Mouse (Mus musculus) olfactory bulb, adult 2 months (tissue): ENCODE measurements around the gene AW011738. TPM values are rescaled to one million over a fixed set of nuclear protein-coding genes. Genes with fewer than 3 reads are reported as not detected.

Experiments
- H3K27ac ChIP-seq: fragments of 200-500 bp; 2 replicates; pipeline ENCODE4 v1.5.1; 2012; ENCODE audit warnings: low read depth, low read length; ENCODE audit not compliant: insufficient read depth
- H3K4me1 ChIP-seq: fragments of 200-500 bp; 2 replicates; pipeline ENCODE4 v1.6.1; 2012; ENCODE audit warnings: low read length; ENCODE audit not compliant: control insufficient read depth, insufficient read depth
- H3K4me3 ChIP-seq: fragments of 200-500 bp; 2 replicates; pipeline ENCODE4 v1.5.1; 2012; ENCODE audit warnings: mild to moderate bottlenecking, low read depth, low read length, moderate library complexity; ENCODE audit not compliant: insufficient read depth
- CTCF ChIP-seq: fragments of 200-500 bp; IDR thresholded peaks from 2 replicates; pipeline ENCODE4 v1.5.1; 2012; ENCODE audit warnings: low read depth, mild to moderate bottlenecking, low read length, moderate library complexity; ENCODE audit not compliant: insufficient read depth
- POLR2A ChIP-seq: fragments of 200-500 bp; IDR thresholded peaks from 2 replicates; pipeline ENCODE4 v1.6.1; 2012; ENCODE audit warnings: mild to moderate bottlenecking, low read depth, low read length, moderate library complexity; ENCODE audit not compliant: insufficient read depth
- WGBS: fragments of 180-500 bp; shearing (Covaris S2); methylation state at CpG from one replicate; pipeline ENCODE4 v1.1.7; 2018; 5-methylcytosine and 5-hydroxymethylcytosine counted together
- polyA plus RNA-seq: library from polyadenylated mRNA; stranded (reverse); fragments of >200 nt; gene quantifications from 2 replicates; pipeline ENCODE4 v1.2.4, GENCODE M21; 2012; ENCODE audit warnings: low replicate concordance; ENCODE audit not compliant: missing spikeins, insufficient read depth, insufficient read length

AW011738 gene
- polyA plus RNA-seq, 1 experiment, result not detected

- Histone ChIP-seq H3K4me3 (peak within 1 kb of the TSS; percentile 89), H3K4me1 (peaks cover 35% of the 10 kb centered on the region), H3K27ac (peak within 1 kb of the TSS; percentile 56)
- TF ChIP-seq CTCF (no peak), POLR2A (peak; percentile 37; the same call in 1 of the 2 replicates)
- under 1% methylated on average over 47 of the region's 48 CpGs for WGBS
These were observed 31.7 kb downstream of the AW011738 start, which contains the start of gene Plekhn1 for GRCm38 (mm10) chr4:156234701-156235213. Gene Plekhn1 (minus strand): TSS chr4:156234857.

- peaks cover 28% of the 10 kb centered on the region for H3K4me1 ChIP-seq
- TF ChIP-seq CTCF (no peak), POLR2A (no peak)
- under 1% methylated on average over 15 of the region's 15 CpGs for WGBS
These were observed 32.3 kb downstream of the AW011738 start for GRCm38 (mm10) chr4:156235360-156235770.

DNA sequence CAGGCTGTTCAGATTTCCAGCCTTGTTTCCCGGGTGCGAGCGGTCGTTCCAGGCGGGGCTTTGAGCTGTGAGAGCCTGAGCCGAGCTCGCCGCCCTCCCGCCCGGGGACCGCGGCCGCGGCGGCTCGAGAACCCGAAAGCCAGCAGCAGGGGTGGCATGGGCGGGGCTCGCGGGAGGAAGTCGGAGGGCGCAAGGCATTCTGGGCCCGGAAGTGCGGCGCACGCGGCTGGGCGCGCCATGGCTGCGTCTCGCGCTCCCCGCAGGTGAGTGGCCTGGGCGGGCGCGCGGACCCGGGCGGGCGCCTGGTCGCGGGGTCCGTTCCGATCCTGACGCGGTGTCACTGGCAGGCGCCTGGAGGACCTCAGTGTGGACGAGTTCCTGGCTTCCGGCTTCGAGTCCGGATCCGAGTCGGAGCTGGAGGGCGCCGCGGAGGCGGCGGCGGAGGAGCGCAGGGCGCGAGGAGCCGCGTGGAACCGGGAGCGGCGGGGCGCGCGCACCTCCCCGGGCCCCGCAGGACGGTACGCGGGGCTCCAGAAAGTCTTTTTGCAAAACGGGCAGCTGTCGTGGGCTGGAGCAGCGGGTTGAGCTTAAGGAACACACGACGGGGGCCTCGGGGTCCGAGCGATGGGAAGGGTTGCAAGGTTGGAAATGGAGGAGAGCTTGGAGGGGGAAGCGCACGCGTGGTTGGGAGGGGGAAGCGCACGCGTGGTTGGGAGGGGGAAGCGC, 32.9 kb downstream of the AW011738 start, which contains the start of gene Noc2l:
Gene Noc2l (plus strand): TSS at position 203 of the 726 bp plus-strand sequence.
- under 1% methylated on average over 90 of the region's 90 CpGs for WGBS
- H3K27ac ChIP-seq, result peak within 1 kb of the TSS; percentile 56
- H3K4me1 ChIP-seq, result peaks cover 27% of the 10 kb centered on the region
- TF ChIP-seq POLR2A, result peak; percentile 73
- no peak for TF ChIP-seq CTCF
- peak within 1 kb of the TSS; percentile 89 for H3K4me3 ChIP-seq

More at GRCm38 (mm10) chr4:156235360-156235770, 32.3 kb downstream of the AW011738 start:
- Histone ChIP-seq H3K4me3 (peak overlapping the region; percentile 89), H3K27ac (peak overlapping the region; percentile 56)

DNA sequence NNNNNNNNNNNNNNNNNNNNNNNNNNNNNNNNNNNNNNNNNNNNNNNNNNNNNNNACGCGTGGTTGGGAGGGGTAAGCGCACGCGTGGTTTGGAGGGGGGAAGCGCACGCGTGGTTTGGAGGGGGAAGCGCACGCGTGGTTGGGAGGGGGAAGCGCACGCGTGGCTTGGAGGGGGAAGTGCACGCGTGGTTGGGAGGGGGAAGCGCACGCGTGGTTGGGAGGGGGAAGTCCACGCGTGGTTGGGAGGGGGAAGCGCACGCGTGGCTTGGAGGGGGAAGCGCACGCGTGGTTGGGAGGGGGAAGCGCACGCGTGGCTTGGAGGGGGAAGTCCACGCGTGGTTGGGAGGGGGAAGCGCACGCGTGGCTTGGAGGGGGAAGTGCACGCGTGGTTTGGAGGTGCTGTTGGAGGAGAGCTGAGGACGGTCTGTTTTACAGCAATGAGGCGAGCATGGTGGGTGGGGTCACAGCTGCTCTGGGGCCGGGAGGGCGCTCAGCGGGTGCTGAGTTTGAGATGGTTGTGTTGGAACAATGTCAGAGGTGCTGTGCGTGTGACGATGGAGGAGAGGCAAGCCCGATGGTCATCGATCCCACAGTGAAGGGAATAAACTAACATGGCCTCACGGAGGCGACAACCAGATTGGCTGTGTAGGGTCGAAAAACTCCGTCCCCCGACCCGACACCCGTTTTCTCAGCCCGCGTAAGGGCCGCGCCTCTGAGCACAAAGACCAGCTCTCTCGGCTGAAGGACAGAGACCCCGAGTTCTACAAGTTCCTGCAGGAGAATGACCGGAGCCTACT, 33.7 kb downstream of the AW011738 start:
- H3K4me1 ChIP-seq, result peaks cover 27% of the 10 kb centered on the region
- TF ChIP-seq CTCF, result no peak
- TF ChIP-seq POLR2A, result no peak
- H3K27ac ChIP-seq, result no peak overlapping the region
- H3K4me3 ChIP-seq, result peak overlapping the region; percentile 89
- 19% methylated on average over 58 of the region's 60 CpGs for WGBS

- Histone ChIP-seq H3K4me3 (no peak overlapping the region), H3K27ac (no peak overlapping the region; the same call in 1 of the 2 replicates), H3K4me1 (peaks cover 19% of the 10 kb centered on the region)
- 56% methylated on average over 11 of the region's 11 CpGs for WGBS
- no peak for TF ChIP-seq CTCF
- no peak for TF ChIP-seq POLR2A
These were observed 46.5 kb downstream of the AW011738 start for GRCm38 (mm10) chr4:156249567-156249966.

GRCm38 (mm10) chr4:156251081-156251480, 48.0 kb downstream of the AW011738 start:
- no peak overlapping the region for H3K4me3 ChIP-seq
- WGBS, result 58% methylated on average over 8 of the region's 8 CpGs
- peaks cover 19% of the 10 kb centered on the region for H3K4me1 ChIP-seq
- TF ChIP-seq CTCF (no peak), POLR2A (no peak)
- no peak overlapping the region for H3K27ac ChIP-seq

GRCm38 (mm10) chr4:156252140-156252539, 49.0 kb downstream of the AW011738 start:
- TF ChIP-seq CTCF (no peak), POLR2A (no peak)
- 53% methylated on average over 7 of the region's 7 CpGs for WGBS
- H3K4me1 ChIP-seq, result peaks cover 19% of the 10 kb centered on the region
- no peak overlapping the region for H3K4me3 ChIP-seq
- H3K27ac ChIP-seq, result no peak overlapping the region

GRCm38 (mm10) chr4:156252619-156253018, 49.5 kb downstream of the AW011738 start:
- H3K4me3 ChIP-seq, result no peak overlapping the region
- TF ChIP-seq CTCF (no peak), POLR2A (no peak)
- peaks cover 19% of the 10 kb centered on the region for H3K4me1 ChIP-seq
- 57% methylated on average over 3 of the region's 3 CpGs for WGBS
- H3K27ac ChIP-seq, result no peak overlapping the region
